Mouse (Mus musculus): Measurements from ENCODE around the gene Ly6g6f.

- TF ChIP-seq CTCF (IDR thresholded peaks at IDR 0.05; ENCODE audit: insufficient read depth, low read length) (no peak), POLR2A (IDR thresholded peaks at IDR 0.05; ENCODE audit: borderline replicate concordance, extremely low read depth, low read depth, low read length) (no peak)
Observed at GRCm38 (mm10) chr17:35090166-35090932, 4.9 kb upstream of the Ly6g6f start.

Data from lung, adult 2 months (tissue).